Mouse (Mus musculus) embryonic fibroblast, embryonic 13.5 days (primary cell): Measurements from ENCODE around the gene Me3.

Source experiments
- CTCF ChIP-seq: IDR thresholded peaks from 2 replicates; pipeline ENCODE4 v1.5.1; 2011; ENCODE audit warnings: mild to moderate bottlenecking, control low read depth, low read length, moderate library complexity, borderline replicate concordance; ENCODE audit not compliant: insufficient read depth
- POLR2A ChIP-seq: IDR thresholded peaks from 2 replicates; pipeline ENCODE4 v1.6.1; 2011; ENCODE audit warnings: low read depth, mild to moderate bottlenecking, control low read depth, low read length, moderate library complexity

- no peak for TF ChIP-seq CTCF
- no peak for TF ChIP-seq POLR2A
These were observed 160.4 kb downstream of the Me3 start for GRCm38 (mm10) chr7:89792576-89792975.
